Mouse (Mus musculus) mouse embryonic stem cell (cell line): Measurements from ENCODE around the gene Cep152.

ENCODE experiments used
- in situ Hi-C, 2 experiments: fragments of 300-500 bp; cut with MboI; formaldehyde crosslinking; loops; 1 replicate in 1 of 2; 3 replicates in 1 of 2; pipeline ENCODE4 v1.14.3; 2019 to 2020; ENCODE audit warnings: low sequenced_read_pairs in 2 of 2, low pct_unique_long_range_greater_than_20kb in 1 of 2, mixed read lengths in 1 of 2; ENCODE audit not compliant: unreplicated experiment in 1 of 2

Gene Cep152

GRCm38 (mm10) chr2:125515291-125516057, 109.4 kb downstream of the Cep152 start:
- in situ Hi-C loops = no loop called here

- in situ Hi-C loops = no loop called here
These were observed 110.5 kb downstream of the Cep152 start for GRCm38 (mm10) chr2:125514391-125514790.
